Mouse (Mus musculus): ENCODE measurements around the gene Olfr279. TPM values are rescaled to one million over a fixed set of nuclear protein-coding genes. Genes with fewer than 3 reads are reported as not detected.
"Not testable (repeated sequence)": the region's sequence is repeated elsewhere in the genome, so short reads cannot be mapped to it uniquely, and the experiment has no call there.

Olfr279 gene
- total RNA-seq, 2 experiments from 2014 or later = not detected

DNA sequence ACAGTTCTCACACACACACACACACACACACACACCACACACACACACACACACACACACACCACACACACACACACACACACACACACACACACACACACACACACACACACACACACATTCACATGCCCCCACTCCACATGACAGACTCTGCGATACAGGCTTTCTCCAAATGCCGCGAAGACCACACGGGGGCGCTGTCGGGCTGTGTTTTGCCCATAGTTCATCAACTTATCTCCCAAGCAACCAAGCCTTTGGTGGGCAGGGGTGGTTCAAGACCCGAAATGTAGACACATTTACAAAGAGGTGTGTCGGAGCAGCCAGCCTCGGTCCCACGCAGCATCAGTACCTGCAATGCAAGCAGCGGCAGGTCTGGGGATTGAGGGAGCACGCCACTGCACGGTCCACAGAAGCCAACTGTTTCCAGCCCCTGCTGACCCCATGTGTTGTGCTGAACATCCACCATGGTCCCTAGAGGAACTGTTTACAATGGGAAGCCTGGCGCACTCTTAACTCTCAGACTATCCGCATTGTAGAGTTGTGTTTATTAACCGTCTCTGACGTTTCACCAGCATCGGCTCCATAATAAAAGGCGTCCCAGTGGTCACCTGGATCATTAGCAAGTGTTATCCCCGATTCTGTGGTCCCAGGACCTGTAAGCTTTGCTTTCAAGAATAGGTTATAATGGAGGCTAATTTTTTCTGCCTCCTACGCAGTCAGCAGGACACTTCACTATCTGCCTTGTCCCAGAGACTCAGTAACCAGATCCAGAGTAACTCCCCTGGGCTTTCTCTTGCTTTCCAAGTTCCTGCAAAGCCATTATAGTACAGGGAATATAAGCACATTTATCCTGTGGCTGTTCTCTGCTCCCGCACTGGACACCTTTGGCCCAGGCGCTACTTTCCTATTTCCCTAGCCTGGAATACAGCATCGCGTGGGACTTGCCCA is 18.5 kb downstream of the Olfr279 start:
- DNase-seq (ENCODE audit: low spot score in 2 of 2) = peak; percentile 73 to 81

DNA sequence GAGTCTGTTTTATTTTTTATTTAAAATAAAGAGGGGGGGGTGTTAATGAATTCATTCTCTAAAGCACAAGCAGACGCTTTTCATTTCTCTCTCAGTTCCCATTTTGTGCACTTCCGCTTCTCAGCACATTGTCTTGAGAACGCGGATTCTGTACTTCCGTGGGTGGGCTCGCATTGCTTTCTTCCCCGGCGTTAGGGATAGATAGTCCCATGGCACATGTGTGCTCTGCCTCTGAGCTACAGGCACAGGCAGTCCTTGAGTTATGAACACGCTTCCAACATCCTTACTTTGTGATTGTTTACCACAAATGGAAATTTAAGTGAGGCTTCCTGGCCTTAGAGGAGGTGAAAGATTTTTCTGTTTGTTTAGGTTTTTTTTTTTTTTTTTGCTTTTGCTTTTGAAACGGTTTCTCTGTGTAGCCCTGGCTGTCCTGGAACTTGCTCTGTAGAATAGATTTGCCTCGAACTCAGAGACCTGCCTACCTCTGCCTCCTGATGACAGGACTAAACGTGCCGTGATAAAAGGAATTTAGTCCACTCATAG is 19.3 kb downstream of the Olfr279 start:
- DNase-seq (ENCODE audit: low spot score in 2 of 2) = no peak

DNA sequence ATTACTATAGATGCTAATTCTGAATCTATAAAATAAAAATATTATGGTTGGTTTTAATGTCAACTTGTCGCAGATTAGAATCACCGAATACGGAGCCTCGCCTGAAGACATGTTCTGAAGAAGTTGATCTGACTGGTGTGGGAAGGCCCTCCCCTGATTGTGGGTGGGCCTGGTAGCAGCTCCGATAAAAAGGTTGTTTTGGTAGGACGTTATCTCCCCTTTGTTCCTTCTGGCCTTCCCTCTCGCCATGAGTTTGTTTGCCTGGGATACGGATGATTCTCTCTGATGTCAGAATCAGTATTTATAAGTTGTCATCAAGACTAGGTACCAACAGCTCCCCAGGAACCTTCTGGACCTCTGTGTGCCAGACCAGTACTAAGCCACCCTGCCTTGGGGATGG is 20.0 kb downstream of the Olfr279 start:
- no peak for DNase-seq (ENCODE audit: low spot score in 2 of 2)

DNA sequence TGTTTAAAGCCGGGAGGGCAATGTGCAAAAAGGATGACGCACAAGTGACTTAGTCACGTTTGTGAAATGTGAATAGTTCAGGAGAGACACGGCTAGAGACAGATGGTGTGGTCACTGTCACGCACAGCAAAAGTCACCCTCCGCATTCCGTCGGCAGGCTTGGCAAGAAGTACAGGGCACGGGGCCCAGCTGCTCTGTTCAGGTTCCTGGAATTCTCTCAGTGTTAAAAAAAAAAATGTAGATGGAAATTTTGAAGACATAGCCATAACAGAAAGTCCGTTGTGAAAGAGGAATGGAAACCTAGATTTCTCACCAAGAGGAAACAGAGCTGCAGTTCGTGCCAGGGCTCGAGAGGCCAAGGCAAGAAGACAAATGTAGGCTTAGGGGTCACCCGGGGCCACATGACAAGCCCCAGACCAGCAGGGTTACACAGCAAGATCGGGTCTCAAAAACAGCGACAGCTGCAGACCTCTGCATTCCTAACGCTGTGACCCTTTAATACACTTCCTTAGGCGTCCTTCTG is 20.7 kb downstream of the Olfr279 start:
- DNase-seq (ENCODE audit: low spot score in 2 of 2) = peak in 1 of 2 experiments; percentile 38

DNA sequence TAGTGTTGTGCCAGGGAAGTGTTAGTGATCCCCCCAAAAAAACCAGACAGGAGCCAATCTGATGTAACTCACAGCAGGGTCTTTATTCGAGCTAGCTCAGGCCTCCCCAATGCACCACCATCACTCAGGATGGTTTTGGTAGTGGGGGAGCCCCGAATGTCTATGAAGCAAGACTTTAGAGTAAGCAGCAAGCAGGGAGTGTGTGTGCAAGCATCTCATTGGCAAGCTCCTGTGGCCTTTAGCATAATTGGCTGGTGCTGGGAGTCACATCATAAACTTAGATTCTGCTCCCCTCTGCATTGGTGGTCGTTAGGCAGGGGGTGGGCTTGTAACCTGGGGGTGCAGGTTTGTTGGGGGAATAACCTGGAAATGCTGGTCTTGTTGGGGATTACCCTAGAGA is 21.5 kb downstream of the Olfr279 start:
- not testable (repeated sequence) for DNase-seq (ENCODE audit: low spot score in 2 of 2)

DNA sequence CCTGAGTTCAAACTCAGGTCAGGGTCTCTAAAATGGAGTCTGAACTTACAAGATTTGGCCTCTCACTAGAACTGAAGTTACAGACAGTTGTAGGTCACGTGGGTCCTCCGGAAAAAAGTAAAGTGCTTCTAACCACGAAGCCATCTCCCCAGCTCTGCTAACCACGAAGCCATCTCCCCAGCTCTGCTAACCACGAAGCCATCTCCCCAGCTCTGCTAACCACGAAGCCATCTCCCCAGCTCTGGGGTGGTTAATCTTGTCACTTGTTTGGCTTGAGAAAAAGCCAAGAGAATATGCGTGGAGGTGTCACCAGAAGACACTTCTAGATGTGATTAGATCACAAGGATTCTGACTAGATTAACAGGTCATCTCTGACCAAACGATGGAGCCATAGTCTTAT is 21.9 kb downstream of the Olfr279 start:
- DNase-seq (ENCODE audit: low spot score in 2 of 2) = no peak

DNA sequence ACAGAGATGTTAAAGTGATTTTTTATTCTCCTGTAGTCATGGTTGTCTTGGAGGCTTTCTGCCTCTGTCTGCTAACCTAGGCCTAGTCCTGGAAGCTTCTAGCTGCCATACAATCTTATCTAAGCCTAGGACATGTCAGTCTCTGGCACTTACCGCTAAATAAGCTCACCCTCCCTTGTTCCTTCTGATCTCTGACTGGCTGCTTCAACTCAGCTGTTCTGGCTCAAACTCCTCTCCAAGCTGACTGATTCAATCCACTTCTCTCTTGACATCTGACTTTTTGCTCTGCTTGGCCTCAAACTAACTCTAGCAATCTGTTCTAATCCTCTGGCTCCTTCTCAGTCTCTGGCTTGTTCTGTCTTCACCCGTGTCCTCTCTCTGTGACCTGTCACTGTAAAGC is 22.6 kb downstream of the Olfr279 start:
- DNase-seq (ENCODE audit: low spot score in 2 of 2) = not testable (repeated sequence)

DNA sequence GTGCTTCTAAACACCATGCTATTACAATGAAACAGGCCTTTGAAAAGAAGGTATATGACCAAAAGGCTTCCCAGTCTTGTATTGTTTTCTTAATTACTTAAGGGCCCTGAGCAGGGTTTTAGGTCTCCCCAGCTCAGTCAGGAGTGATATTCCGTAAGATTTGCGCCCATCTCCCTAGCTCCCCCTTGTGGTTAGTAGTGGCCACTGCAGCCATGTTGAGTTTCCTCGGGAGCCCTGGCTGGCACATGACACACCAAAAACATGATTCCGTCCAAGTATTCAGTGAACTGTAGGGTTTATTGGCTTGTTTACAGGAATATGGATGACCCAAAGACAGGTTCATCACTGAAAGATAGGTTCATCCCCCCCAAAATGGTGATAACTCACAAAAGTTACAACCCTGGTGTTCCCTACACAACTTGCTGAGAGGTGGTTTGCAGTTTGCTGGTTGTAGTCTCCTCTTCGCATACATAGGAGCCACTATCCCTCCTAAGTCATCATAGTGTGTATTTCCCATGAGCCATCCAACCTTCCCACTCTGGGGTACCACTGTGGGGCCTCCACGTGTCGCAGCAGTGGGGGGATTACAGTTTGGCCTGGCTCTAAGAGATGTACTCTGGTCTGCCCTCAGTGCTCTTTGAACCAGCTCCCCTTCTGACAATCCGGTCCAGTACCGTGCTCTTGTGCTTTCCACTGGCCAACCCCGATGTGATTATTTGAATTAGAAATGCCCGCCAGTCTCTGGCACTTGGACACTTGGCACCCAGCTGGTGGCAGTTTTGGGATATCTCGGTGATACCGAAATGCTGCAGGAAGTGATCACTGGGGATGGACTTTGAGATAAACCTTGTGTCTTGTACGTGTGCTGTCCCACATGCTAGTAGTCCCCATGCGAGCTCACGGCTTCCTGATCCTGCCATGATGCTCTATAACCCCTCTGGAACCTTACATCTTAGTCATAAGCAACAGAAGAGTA is 25.5 kb downstream of the Olfr279 start:
- DNase-seq (ENCODE audit: low spot score in 2 of 2) = peak; percentile 67 to 69

DNA sequence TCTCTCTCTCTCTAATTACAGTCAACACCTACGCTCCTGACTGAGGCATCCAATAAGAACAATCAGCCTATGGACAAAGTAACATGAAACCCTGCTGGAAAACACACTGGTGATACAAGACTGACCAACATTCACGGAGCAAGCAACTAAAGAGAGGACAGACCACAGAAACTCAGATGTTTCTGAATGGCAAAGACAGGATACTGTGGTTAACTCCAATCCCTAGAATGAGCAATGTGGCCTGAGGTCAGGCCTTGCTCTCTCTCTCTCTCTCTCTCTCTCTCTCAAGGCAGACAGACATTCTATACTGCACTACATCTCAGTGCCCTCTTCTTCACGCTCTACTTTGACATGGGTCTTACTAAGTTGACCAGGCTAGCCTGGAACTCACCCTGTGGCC is 29.0 kb downstream of the Olfr279 start:
- no peak for DNase-seq (ENCODE audit: low spot score in 2 of 2)

DNA sequence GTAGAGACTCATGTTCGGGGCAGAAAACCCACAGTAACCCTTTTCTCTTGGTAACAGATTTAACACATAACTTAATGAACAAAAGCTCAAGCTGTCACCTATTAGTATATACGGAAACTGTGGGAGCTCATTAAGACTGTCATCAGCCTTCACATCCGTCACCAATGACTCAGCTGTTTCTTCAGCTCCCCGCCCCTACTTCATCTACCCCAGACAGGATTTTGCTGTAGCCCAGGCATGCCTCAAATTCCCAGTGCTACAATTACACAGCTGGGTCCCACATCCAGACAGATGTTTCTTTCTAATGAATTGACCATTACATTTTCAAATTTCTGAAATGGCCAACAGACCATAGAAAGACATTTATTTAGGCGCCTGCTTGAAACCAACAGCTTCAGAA is 33.9 kb downstream of the Olfr279 start:
- no peak for DNase-seq (ENCODE audit: low spot score in 2 of 2)

DNA sequence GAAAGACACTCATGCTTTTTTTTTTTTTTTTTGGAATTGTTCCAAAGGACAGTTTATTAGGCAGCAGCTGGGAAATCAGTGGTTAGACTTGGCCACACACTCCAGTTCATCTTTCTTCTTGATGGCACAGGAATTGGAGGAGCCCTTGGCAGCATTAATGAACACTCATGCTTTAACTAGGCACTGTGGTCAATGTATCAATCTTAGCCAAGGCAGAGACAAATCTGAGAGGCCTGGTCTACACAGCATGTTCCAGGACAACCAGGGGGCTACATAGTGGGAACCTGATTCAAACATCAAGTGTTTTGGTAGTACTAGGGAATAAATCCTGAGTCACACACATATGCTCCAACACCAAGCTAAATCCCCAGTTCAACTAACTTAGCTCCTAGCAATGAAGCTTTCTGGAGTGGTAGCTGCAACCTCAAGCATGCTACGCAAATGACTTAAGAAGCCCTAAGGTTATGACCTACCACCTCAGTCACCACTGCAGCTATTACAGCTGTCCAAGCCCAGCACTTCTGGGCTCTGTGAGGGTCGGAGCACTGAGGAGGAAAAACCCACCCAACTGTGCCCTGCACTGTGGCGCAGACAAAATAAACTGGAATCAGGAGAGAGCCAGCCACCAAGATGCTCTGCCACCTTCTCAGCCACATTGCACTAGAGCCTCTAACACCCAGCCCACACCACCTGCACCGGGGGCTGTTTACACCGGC is 35.0 kb downstream of the Olfr279 start:
- no peak for DNase-seq (ENCODE audit: low spot score in 2 of 2)

DNA sequence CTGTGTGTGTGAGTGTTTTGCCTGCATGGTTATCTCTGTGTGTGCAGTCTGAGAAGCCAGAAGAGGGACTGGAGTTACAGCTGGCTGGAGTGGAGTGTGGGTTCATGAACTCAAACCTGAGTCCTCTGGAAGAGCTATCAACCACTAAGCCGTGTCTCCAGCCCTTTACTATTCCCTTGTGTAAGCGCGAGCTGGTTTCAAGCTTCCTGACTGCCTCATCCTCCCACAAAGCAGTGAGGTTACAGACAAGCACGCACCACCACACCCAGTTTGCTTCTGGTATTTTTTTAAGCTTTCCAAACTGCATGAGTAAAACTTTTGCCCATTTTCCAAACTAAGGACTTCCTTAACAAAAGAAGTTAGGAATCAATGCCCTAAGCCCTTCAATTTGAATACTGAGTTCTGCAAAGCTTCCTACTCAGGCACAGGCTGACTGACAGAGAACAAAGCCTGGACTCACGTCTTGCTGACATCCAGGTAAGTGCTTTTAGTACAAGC is 35.9 kb downstream of the Olfr279 start:
- DNase-seq (ENCODE audit: low spot score in 2 of 2) = no peak

DNA sequence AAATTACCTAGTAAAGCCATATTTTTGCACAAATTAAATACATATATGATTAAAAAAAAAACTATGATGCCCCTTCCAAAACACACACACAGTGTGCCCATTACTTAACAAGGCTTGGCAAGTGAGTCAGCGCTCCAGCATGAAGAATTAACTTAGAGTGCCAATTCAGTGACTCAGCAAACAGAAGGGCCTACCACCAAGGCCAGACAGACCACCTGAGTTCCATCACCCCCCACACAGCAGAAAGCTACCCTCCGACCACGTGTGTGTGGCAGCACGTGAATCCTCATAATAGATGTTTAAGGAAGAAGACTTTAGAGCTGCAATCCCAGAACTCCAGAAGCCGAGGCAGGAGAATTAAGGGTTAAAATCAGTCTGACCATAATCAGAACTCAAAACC is 40.1 kb downstream of the Olfr279 start:
- DNase-seq (ENCODE audit: low spot score in 2 of 2) = no peak

DNA sequence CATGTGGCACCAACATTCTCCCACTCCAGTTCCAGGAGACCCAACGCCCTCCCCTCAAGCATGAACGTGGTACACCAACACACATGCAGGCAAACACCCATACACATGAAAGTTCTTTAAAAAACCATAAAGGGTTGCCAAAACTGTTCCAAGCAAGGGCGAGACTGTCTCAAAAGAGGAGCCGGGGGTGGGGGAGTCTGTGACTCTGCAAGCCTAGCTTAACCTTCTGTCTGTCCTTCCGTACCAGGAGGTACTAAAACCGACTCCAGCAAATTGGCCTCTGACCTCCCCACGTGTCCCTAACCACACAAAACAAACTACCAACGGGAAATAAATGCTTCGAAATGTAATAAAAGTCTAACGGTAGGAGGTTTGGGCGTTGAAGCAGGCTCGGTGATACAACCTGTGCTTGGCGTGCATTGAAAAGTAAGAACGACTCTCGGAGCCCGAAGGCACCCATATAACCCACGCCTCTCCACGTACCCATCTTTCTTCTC is 40.9 kb downstream of the Olfr279 start:
- no peak for DNase-seq (ENCODE audit: low spot score in 2 of 2)

DNA sequence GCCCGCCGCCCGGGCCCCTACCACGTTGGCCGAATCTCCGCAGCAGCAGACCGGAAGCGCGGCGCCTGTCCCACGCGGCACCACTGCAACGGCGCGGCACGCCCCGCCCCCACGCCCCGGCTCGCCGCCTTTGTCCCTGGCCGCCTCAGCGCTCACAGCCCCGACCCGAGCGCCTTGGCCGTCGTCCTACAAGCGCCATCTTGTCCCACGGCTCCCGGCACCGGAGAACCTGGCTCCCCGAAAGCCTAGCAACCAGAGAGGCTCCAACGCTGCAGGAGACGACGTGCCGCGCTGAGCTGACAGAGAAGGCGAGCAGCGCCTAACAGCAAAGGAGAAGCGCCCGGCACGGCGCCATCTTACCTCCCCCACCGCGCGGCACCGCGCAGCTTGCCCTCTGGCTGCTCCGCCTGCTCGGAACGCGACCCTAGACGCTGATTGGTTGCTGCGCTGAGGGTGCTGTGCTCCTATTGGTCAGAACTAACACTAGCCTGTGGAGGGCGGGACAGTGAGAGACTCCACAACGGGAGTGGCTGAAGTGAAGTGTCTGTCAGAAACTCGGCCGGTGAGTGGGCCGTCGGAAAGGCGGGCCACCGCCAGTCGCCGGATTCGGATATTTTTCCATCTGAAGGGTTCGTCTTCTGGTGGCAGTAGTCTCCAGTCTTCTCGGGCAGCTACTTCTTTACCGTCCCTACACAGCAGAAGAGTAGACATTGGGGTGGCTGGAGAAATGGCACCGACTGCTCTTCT is 41.9 kb downstream of the Olfr279 start, which contains the start of gene Kansl2:
TSS of gene Kansl2 (minus strand) at position 384 of the 747 bp plus-strand sequence.
- DNase-seq (ENCODE audit: low spot score in 2 of 2) = peak; percentile 90 to 91

DNA sequence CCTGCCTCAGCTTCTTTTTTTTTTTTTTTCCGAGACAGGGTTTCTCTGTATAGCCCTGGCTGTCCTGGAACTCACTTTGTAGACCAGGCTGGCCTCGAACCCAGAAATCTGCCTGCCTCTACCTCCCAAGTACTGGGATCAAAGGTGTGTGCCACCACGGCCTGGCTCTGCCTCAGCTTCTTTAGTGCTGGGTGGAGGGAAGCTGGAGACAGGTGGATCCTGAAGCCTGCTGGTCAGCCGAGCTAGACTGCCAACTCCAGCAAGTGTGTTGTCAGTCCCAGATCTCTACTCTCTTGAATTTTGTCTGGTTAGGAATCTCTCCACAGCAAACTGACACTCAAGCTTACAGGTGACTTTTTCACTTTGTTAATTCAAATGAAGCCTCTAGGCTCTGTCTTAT is 43.7 kb downstream of the Olfr279 start:
- DNase-seq (ENCODE audit: low spot score in 2 of 2) = no peak

DNA sequence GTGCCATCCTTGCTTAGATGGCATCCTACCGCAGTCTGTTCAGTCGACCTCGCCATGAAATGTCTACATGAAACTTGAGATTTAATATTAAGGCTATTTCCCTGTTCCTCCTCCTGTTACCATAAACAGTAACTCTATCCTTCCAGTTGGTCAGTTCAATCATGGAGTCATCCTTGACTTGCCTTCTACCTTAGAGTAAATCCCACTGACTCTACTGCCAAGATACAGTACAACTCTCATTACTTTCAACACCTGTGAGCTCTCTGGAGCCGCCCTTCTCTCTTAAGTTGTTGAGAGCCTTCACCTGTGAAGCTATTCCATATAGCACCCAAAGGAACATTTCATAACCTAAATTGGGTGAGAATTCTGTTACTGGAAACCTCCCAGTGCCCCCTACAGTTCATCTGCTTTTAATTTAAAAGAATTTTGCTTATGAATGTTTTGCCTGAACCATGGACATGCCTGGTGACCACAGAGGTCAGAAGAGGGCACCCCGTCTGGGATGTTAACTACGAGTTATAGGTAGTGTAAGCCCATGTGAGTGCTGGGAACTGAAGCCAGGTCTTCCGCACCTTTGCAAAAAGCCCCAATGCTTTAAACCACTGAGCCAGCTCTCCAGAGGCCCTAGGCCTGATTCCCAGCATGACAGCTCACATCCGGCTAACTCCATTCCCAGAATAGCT is 44.8 kb downstream of the Olfr279 start:
- no peak for DNase-seq (ENCODE audit: low spot score in 2 of 2)

DNA sequence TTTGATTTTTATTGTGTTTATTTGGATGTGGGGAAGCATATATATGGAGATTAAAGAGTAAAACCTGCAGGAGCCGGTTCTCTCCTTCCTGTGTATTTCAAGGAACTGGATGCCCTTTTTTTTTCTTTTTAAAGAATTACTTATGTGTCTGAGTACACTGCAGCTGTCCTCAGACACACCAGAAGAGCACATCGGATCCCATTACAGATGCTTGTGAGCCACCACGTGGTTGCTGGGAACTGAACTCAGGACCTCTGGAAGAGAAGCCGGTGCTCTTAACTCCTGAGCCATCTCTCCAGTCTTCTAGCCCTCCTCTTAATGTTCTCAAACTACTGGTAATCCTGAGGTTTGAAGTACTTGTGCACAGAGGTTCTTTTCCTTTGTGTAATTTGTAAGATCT is 45.7 kb downstream of the Olfr279 start:
- DNase-seq (ENCODE audit: low spot score in 2 of 2) = no peak

DNA sequence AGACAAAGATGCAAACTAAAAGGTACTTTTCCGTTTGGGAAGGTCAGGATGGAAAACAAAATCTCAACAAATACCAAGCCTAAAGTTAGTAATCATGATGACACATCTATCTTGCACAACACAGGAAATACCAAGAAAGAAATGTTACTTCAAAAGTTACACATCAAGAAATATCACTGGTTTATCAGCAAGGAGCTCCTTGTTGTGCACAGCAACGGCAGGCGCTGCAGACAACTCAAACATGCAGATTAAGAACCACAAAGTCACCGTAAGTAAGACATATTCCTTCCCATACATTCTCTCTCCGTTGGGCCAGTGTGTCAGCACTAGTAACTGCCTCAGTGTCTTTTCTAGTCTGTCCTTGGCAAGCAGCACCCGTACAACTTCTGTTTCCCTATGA is 48.9 kb downstream of the Olfr279 start:
- DNase-seq (ENCODE audit: low spot score in 2 of 2) = no peak
